Mouse (Mus musculus) CH12.LX (cell line): ENCODE measurements at regions not wholly inside any gene's neighbourhood (a gene's known extent, or its start where the extent isn't known, plus 50 kb on each side); places are given as distances from the start of the nearest gene placed in this dataset.

Source experiments
- DNase-seq: peaks from one replicate; pipeline ENCODE4 v3.0.0-alpha.2; 2013; ENCODE audit errors: extremely low read depth
- H3K27ac ChIP-seq: 2 replicates; pipeline ENCODE4 v1.5.1; 2012; ENCODE audit warnings: low read depth, mild to moderate bottlenecking, control low read depth, moderate library complexity; ENCODE audit not compliant: insufficient read depth
- H3K27me3 ChIP-seq: replicated peaks from 2 replicates; pipeline ENCODE3; 2012; ENCODE audit warnings: inconsistent platforms
- H3K36me3 ChIP-seq, 2 experiments: replicated peaks in 1 of 2; 2 replicates each; pipeline versions ENCODE3 to v1.6.1; 2012; ENCODE audit warnings: inconsistent platforms in 1 of 2, low read length in 1 of 2, mild to moderate bottlenecking in 1 of 2, mixed read lengths in 1 of 2, moderate library complexity in 1 of 2; ENCODE audit not compliant: control insufficient read depth in 1 of 2, insufficient read depth in 1 of 2
- H3K4me1 ChIP-seq, 2 experiments: 2 replicates each; pipeline ENCODE4 v1.6.1; 2012; ENCODE audit warnings: inconsistent platforms in 1 of 2, moderate library complexity in 1 of 2; ENCODE audit not compliant: insufficient read depth in 2 of 2, control insufficient read depth in 1 of 2
- H3K4me2 ChIP-seq: 2 replicates; pipeline ENCODE4 v1.6.1; 2012; ENCODE audit warnings: low read depth, mild to moderate bottlenecking, control low read depth; ENCODE audit not compliant: poor library complexity, insufficient read depth, severe bottlenecking
- H3K4me3 ChIP-seq, 3 experiments: fragments of 150-350 bp in 1 of 3; sonication (generic) in 1 of 3; replicated peaks in 1 of 3; 2 replicates each; pipeline versions ENCODE3 to v1.5.1; 2011 to 2012; ENCODE audit warnings: low read depth in 2 of 3, low read length in 2 of 3, mild to moderate bottlenecking in 2 of 3, moderate library complexity in 2 of 3, control low read depth in 1 of 3, improper control_type of control experiment in 1 of 3, inconsistent platforms in 1 of 3, mixed read lengths in 1 of 3; ENCODE audit not compliant: poor library complexity in 1 of 3
- H3K79me2 ChIP-seq: replicated peaks from 2 replicates; pipeline ENCODE4 v1.6.1; 2012; ENCODE audit warnings: mild to moderate bottlenecking, moderate library complexity; ENCODE audit not compliant: control insufficient read depth, poor library complexity, insufficient read depth, severe bottlenecking; ENCODE audit errors: extremely low read depth
- H3K9ac ChIP-seq: 2 replicates; pipeline ENCODE4 v1.6.1; 2012; ENCODE audit warnings: low read depth, mild to moderate bottlenecking, control low read depth, moderate library complexity; ENCODE audit not compliant: insufficient read depth
- H3K9me3 ChIP-seq: replicated peaks from 2 replicates; pipeline ENCODE3; 2012; ENCODE audit warnings: low read length, inconsistent platforms, mixed read lengths
- BHLHE40 ChIP-seq: IDR thresholded peaks from 2 replicates; pipeline ENCODE4 v1.6.1; 2011; ENCODE audit warnings: mild to moderate bottlenecking, low read depth, low read length, improper control_type of control experiment
- CHD1 ChIP-seq: IDR thresholded peaks from 2 replicates; pipeline ENCODE4 v1.6.1; 2012; ENCODE audit warnings: low read depth, low read length, improper control_type of control experiment, inconsistent platforms
- CHD2 ChIP-seq: IDR thresholded peaks from 2 replicates; pipeline ENCODE4 v1.6.1; 2011; ENCODE audit warnings: low read length, improper control_type of control experiment
- CTCF ChIP-seq, 2 experiments: IDR thresholded peaks in 1 of 2; conservative IDR thresholded peaks in 1 of 2; 2 replicates each; pipeline ENCODE4 v1.5.1; 2011 to 2012; ENCODE audit warnings: low read depth in 2 of 2, low read length in 2 of 2, improper control_type of control experiment in 1 of 2, inconsistent platforms in 1 of 2, mild to moderate bottlenecking in 1 of 2, moderate library complexity in 1 of 2
- ELF1 ChIP-seq: IDR thresholded peaks from 2 replicates; pipeline ENCODE4 v1.6.1; 2014; ENCODE audit warnings: low read depth, mild to moderate bottlenecking, inconsistent platforms, low read length, improper control_type of control experiment
- EP300 ChIP-seq: IDR thresholded peaks from 2 replicates; pipeline ENCODE4 v1.6.1; 2011; ENCODE audit warnings: low read length, improper control_type of control experiment
- ETS1 ChIP-seq: conservative IDR thresholded peaks from 2 replicates; pipeline ENCODE4 v1.6.1; 2012; ENCODE audit warnings: low read depth, mild to moderate bottlenecking, inconsistent platforms, low read length, improper control_type of control experiment, moderate library complexity
- GABPA ChIP-seq: IDR thresholded peaks from 2 replicates; pipeline ENCODE4 v1.6.1; 2012; ENCODE audit warnings: low read depth, low read length, improper control_type of control experiment, inconsistent platforms; ENCODE audit not compliant: insufficient replicate concordance
- HCFC1 ChIP-seq: IDR thresholded peaks from 2 replicates; pipeline ENCODE4 v1.6.1; 2012; ENCODE audit warnings: low read depth, mild to moderate bottlenecking, inconsistent platforms, low read length, improper control_type of control experiment
- IRF4 ChIP-seq: IDR thresholded peaks from 2 replicates; pipeline ENCODE4 v1.6.1; 2014; ENCODE audit warnings: low read depth, mild to moderate bottlenecking, inconsistent platforms, low read length, improper control_type of control experiment
- JUN ChIP-seq: IDR thresholded peaks from 2 replicates; pipeline ENCODE4 v1.6.1; 2011; ENCODE audit warnings: low read depth, mild to moderate bottlenecking, low read length, improper control_type of control experiment, moderate library complexity; ENCODE audit not compliant: insufficient read depth
- JUND ChIP-seq: conservative IDR thresholded peaks from 2 replicates; pipeline ENCODE4 v1.6.1; 2011; ENCODE audit warnings: low read depth, low read length, improper control_type of control experiment
- MAX ChIP-seq: IDR thresholded peaks from 2 replicates; pipeline ENCODE4 v1.6.1; 2011; ENCODE audit warnings: low read length, improper control_type of control experiment
- MAZ ChIP-seq: IDR thresholded peaks from 2 replicates; pipeline ENCODE4 v1.6.1; 2012; ENCODE audit warnings: low read depth, mild to moderate bottlenecking, inconsistent platforms, low read length, improper control_type of control experiment, moderate library complexity
- MXI1 ChIP-seq: IDR thresholded peaks from 2 replicates; pipeline ENCODE4 v1.6.1; 2011; ENCODE audit warnings: mild to moderate bottlenecking, low read depth, low read length, improper control_type of control experiment
- MYC ChIP-seq: IDR thresholded peaks from 2 replicates; pipeline ENCODE4 v1.6.1; 2011; ENCODE audit warnings: low read depth, mild to moderate bottlenecking, improper control_type of control experiment, low read length
- NELFE ChIP-seq: IDR thresholded peaks from 2 replicates; pipeline ENCODE4 v1.6.1; 2011; ENCODE audit warnings: low read depth, low read length, improper control_type of control experiment
- NRF1 ChIP-seq: IDR thresholded peaks from 2 replicates; pipeline ENCODE4 v1.6.1; 2014; ENCODE audit warnings: low read depth, mild to moderate bottlenecking, inconsistent platforms, low read length, improper control_type of control experiment, moderate library complexity
- POLR2A ChIP-seq: IDR thresholded peaks from 2 replicates; pipeline ENCODE4 v1.6.1; 2011; ENCODE audit warnings: low read depth, mild to moderate bottlenecking, improper control_type of control experiment, low read length
- POLR2AphosphoS2 ChIP-seq: IDR thresholded peaks from 2 replicates; pipeline ENCODE4 v1.6.1; 2011; ENCODE audit warnings: low read depth, low read length, improper control_type of control experiment
- TBP ChIP-seq: conservative IDR thresholded peaks from 2 replicates; pipeline ENCODE4 v1.6.1; 2011; ENCODE audit warnings: low read depth, low read length, improper control_type of control experiment
- TCF12 ChIP-seq: IDR thresholded peaks from 2 replicates; pipeline ENCODE4 v1.6.1; 2014; ENCODE audit warnings: low read depth, mild to moderate bottlenecking, inconsistent platforms, low read length, improper control_type of control experiment
- UBTF ChIP-seq: IDR thresholded peaks from 2 replicates; pipeline ENCODE4 v1.6.1; 2012; ENCODE audit warnings: low read depth, mild to moderate bottlenecking, inconsistent platforms, low read length, improper control_type of control experiment, moderate library complexity
- ZC3H11A ChIP-seq: IDR thresholded peaks from 2 replicates; pipeline ENCODE4 v1.6.1; 2012; ENCODE audit warnings: low read depth, mild to moderate bottlenecking, inconsistent platforms, low read length, improper control_type of control experiment
- ZKSCAN1 ChIP-seq: IDR thresholded peaks from 2 replicates; pipeline ENCODE4 v1.6.1; 2012; ENCODE audit warnings: low read depth, inconsistent platforms, low read length, improper control_type of control experiment, borderline replicate concordance
- ZMIZ1 ChIP-seq: IDR thresholded peaks from 2 replicates; pipeline ENCODE4 v1.6.1; 2012; ENCODE audit warnings: low read depth, mild to moderate bottlenecking, inconsistent platforms, low read length, improper control_type of control experiment
- ZNF384 ChIP-seq: IDR thresholded peaks from 2 replicates; pipeline ENCODE4 v1.6.1; 2012; ENCODE audit warnings: low read depth, low read length, improper control_type of control experiment, inconsistent platforms
- dilution Hi-C: fragments of 300-500 bp; cut with MboI; formaldehyde crosslinking; loops from 2 replicates; pipeline ENCODE4 v1.14.3; 2020; ENCODE audit warnings: low sequenced_read_pairs; ENCODE audit not compliant: extremely low pct_unique_long_range_greater_than_20kb, extremely low pct_ligation_motif_present
- in situ Hi-C: fragments of 300-500 bp; cut with MboI; formaldehyde crosslinking; loops from 3 replicates; pipeline ENCODE4 v1.14.3; 2019; ENCODE audit warnings: low sequenced_read_pairs, low pct_ligation_motif_present, low pct_unique_long_range_greater_than_20kb, mixed read lengths

- H3K79me2 ChIP-seq = no peaks in the 10 kb centered on the region
- dilution Hi-C loops = no loop called here
- no peak for DNase-seq
- H3K27ac ChIP-seq = no peak overlapping the region
- H3K4me1 ChIP-seq = peaks cover 7 to 47% of the 10 kb centered on the region in 2 experiments; a peak in 3 of 4 replicates
- no peaks in the 10 kb centered on the region for H3K27me3 ChIP-seq
- no peaks in the 10 kb centered on the region for H3K36me3 ChIP-seq
- no peak for TF ChIP-seq CTCF (conservative IDR thresholded peaks at IDR 0.05 in 1 of 2, IDR thresholded peaks at IDR 0.05 in 1 of 2; ENCODE audit: low read depth in 2 of 2, low read length in 2 of 2)
- TF ChIP-seq BHLHE40 = no peak
- no peak for TF ChIP-seq JUN
- no peak for TF ChIP-seq MAZ
- no peak for TF ChIP-seq GABPA
- TF ChIP-seq CHD2 = no peak
- TF ChIP-seq UBTF = no peak
- TF ChIP-seq ZNF384 = no peak
- TF ChIP-seq TBP = no peak
- TF ChIP-seq JUND = no peak
- TF ChIP-seq ZKSCAN1 = no peak
- no peak for TF ChIP-seq ETS1
- no peak for TF ChIP-seq ZC3H11A
- TF ChIP-seq POLR2AphosphoS2 = no peak
- in situ Hi-C loops = no loop called here
- peak overlapping the region; percentile 98 for H3K4me2 ChIP-seq
- H3K4me3 ChIP-seq = no peak overlapping the region
- H3K9ac ChIP-seq = peak overlapping the region; percentile 68
- H3K9me3 ChIP-seq = peaks cover 5% of the 10 kb centered on the region
Measured at GRCm38 (mm10) chr12:77060766-77061561, 99.0 kb upstream of the Max start.

- peak; percentile 41 for DNase-seq
- peaks cover 7 to 39% of the 10 kb centered on the region in 2 experiments; a peak in 3 of 4 replicates for H3K4me1 ChIP-seq
- peaks cover 5% of the 10 kb centered on the region for H3K9me3 ChIP-seq
- no peak overlapping the region for H3K27ac ChIP-seq
- no peaks in the 10 kb centered on the region for H3K27me3 ChIP-seq
- peak overlapping the region; percentile 31 to 54 (median 34) for H3K4me3 ChIP-seq
- H3K4me2 ChIP-seq = peak overlapping the region; percentile 98
- H3K36me3 ChIP-seq = no peaks in the 10 kb centered on the region
- dilution Hi-C loops (no loop called here), in situ Hi-C loops (no loop called here)
- H3K79me2 ChIP-seq = no peaks in the 10 kb centered on the region
- TF ChIP-seq HCFC1 (peak; percentile 42), JUN (no peak), POLR2AphosphoS2 (no peak), BHLHE40 (peak; percentile 60; the same call in 1 of the 2 replicates), ETS1 (peak; percentile 34; the same call in 1 of the 2 replicates), TCF12 (peak; percentile 64), POLR2A (peak; percentile 76), MXI1 (peak; percentile 81), IRF4 (peak; percentile 58; the same call in 1 of the 2 replicates), EP300 (0 out of 2 replicates have a peak, but pooled peaks have one; percentile 17), MYC (peak; percentile 85), MAX (peak; percentile 82), MAZ (peak; percentile 71), NELFE (peak; percentile 67), CHD1 (no peak), ELF1 (peak; percentile 58; the same call in 1 of the 2 replicates), GABPA (no peak), NRF1 (no peak), CHD2 (0 out of 2 replicates have a peak, but pooled peaks have one; percentile 50), TBP (peak; percentile 33; the same call in 1 of the 2 replicates), ZMIZ1 (no peak)
- H3K9ac ChIP-seq = peak overlapping the region; percentile 68
Measured at GRCm38 (mm10) chr12:77060060-77060695, 98.2 kb upstream of the Max start.
